ENCODE assay signal across 9 mouse cellular contexts in the genomic region with DNA sequence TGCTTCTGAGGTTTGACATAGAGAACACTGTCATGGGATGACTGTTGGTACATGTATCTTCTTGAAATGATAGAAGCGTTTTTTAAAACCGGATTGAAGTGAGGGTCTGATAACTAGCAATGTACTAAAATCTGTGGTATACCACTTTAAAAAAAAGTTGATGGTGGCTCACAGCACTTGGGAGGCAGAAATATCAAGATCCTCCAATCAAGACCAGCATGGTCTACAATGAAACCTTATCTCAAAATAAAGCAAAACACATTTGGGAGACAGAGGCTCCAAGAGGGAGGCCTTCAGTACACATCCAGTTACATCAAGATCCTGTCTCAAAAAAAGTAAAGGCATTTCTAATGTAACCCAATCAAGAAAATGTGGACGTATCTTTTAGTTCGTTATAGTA. TPM values are rescaled to one million over a fixed set of nuclear protein-coding genes. Genes with fewer than 3 reads are reported as not detected.
DNase-seq lines count a peak whose midpoint lies in the region; ATAC-seq lines count a peak whose summit lies in the region.
"Had no signal": no experiment of that assay in that cellular context is flagged by ENCODE, and none has a peak within 500 bp of the region (broad histone marks: within the 10 kb centered on the region; RNA-seq: fewer than 3 reads in every experiment).

No protein-coding gene starts in this region.

- peak overlapping the region; percentile 73 for H3K4me2 ChIP-seq in liver, embryonic 11.5 days
- H3K4me2 ChIP-seq in embryonic facial prominence, embryonic 13.5 days = peak overlapping the region; percentile 70
- H3K4me2 ChIP-seq in limb, embryonic 11.5 days (ENCODE audit: low read depth, severe bottlenecking) = peak overlapping the region; percentile 51
- peak overlapping the region; percentile 67 for H3K4me2 ChIP-seq in neural tube, embryonic 15.5 days

- no peaks in the 10 kb centered on the region for H3K9me3 ChIP-seq in liver, embryonic 11.5 days (ENCODE audit: control insufficient read depth, low read length)
- no peaks in the 10 kb centered on the region for H3K9me3 ChIP-seq in embryonic facial prominence, embryonic 13.5 days
- H3K9me3 ChIP-seq in limb, embryonic 11.5 days (ENCODE audit: control insufficient read depth, low read length) = no peaks in the 10 kb centered on the region
- no peaks in the 10 kb centered on the region for H3K9me3 ChIP-seq in neural tube, embryonic 15.5 days (replicated peaks)

- peak overlapping the region; percentile 91 for H3K4me3 ChIP-seq in liver, embryonic 11.5 days (ENCODE audit: low read depth, low read length)
- H3K4me3 ChIP-seq in embryonic facial prominence, embryonic 13.5 days = peak overlapping the region; percentile 93
- peak overlapping the region; percentile 95 for H3K4me3 ChIP-seq in limb, embryonic 11.5 days (ENCODE audit: low read depth, low read length)
- H3K4me3 ChIP-seq in neural tube, embryonic 15.5 days (replicated peaks) = peak overlapping the region; percentile 76

- 38% methylated on average over 4 of the region's 4 CpGs for WGBS in liver, embryonic 11.5 days
- WGBS in embryonic facial prominence, embryonic 13.5 days = 33% methylated on average over 4 of the region's 4 CpGs
- WGBS in limb, embryonic 11.5 days = 62% methylated on average over 4 of the region's 4 CpGs
- 45% methylated on average over 4 of the region's 4 CpGs for WGBS in neural tube, embryonic 15.5 days

- H3K27me3 ChIP-seq in liver, embryonic 11.5 days (replicated peaks; ENCODE audit: control insufficient read depth, insufficient read depth, low read length) = no peaks in the 10 kb centered on the region
- H3K27me3 ChIP-seq in embryonic facial prominence, embryonic 13.5 days = no peaks in the 10 kb centered on the region
- H3K27me3 ChIP-seq in limb, embryonic 11.5 days (ENCODE audit: control insufficient read depth, insufficient read depth, low read length) = no peaks in the 10 kb centered on the region
- H3K27me3 ChIP-seq in neural tube, embryonic 15.5 days (replicated peaks) = no peaks in the 10 kb centered on the region

- ATAC-seq in liver, embryonic 11.5 days (replicated peaks; ENCODE audit: low FRiP score) = no peak
- ATAC-seq in embryonic facial prominence, embryonic 13.5 days (ENCODE audit: insufficient number of reproducible peaks, insufficient read depth, low FRiP score, low TSS enrichment, low read depth) = no peak
- no peak for ATAC-seq in limb, embryonic 11.5 days (ENCODE audit: insufficient number of reproducible peaks, low FRiP score, low TSS enrichment, low read depth)
- no peak for ATAC-seq in neural tube, embryonic 15.5 days (ENCODE audit: low FRiP score)

- peaks cover 7% of the 10 kb centered on the region for H3K36me3 ChIP-seq in liver, embryonic 11.5 days (ENCODE audit: control insufficient read depth, insufficient read depth, low read length)
- peaks cover 13% of the 10 kb centered on the region for H3K36me3 ChIP-seq in embryonic facial prominence, embryonic 13.5 days
- H3K36me3 ChIP-seq in limb, embryonic 11.5 days (ENCODE audit: control insufficient read depth, insufficient read depth, low read length) = no peaks in the 10 kb centered on the region; the same call in 1 of the 2 replicates
- peaks cover 11% of the 10 kb centered on the region for H3K36me3 ChIP-seq in neural tube, embryonic 15.5 days

- peaks cover 15% of the 10 kb centered on the region for H3K4me1 ChIP-seq in liver, embryonic 11.5 days (replicated peaks; ENCODE audit: control insufficient read depth, insufficient read depth, low read length)
- peaks cover 38% of the 10 kb centered on the region for H3K4me1 ChIP-seq in embryonic facial prominence, embryonic 13.5 days
- peaks cover 12% of the 10 kb centered on the region for H3K4me1 ChIP-seq in limb, embryonic 11.5 days (ENCODE audit: control insufficient read depth, insufficient read depth, low read length)
- peaks cover 49% of the 10 kb centered on the region for H3K4me1 ChIP-seq in neural tube, embryonic 15.5 days

- no peak overlapping the region for H3K9ac ChIP-seq in liver, embryonic 11.5 days (ENCODE audit: low read depth, low read length)
- peak overlapping the region; percentile 100 for H3K9ac ChIP-seq in embryonic facial prominence, embryonic 13.5 days
- no peak overlapping the region for H3K9ac ChIP-seq in limb, embryonic 11.5 days (ENCODE audit: low read length)
- H3K9ac ChIP-seq in neural tube, embryonic 15.5 days (replicated peaks) = peak overlapping the region; percentile 89; the same call in 1 of the 2 replicates

- DNase-seq in liver, embryonic 11.5 days (ENCODE audit: low spot score) = no peak
- no peak for DNase-seq in liver
- DNase-seq in limb, embryonic 11.5 days (ENCODE audit: low spot score) = no peak
- no peak for DNase-seq in layer of hippocampus, adult 9-11 months
- DNase-seq in urinary bladder, postnatal 36 days (ENCODE audit: low spot score in 2 of 2) = no peak
- no peak for DNase-seq in right cerebral cortex, postnatal 10 days (ENCODE audit: low spot score in 2 of 2)
- DNase-seq: left cerebral cortex, postnatal 4 days had no signal

- H3K27ac ChIP-seq in liver, embryonic 11.5 days (ENCODE audit: low read depth, low read length) = no peak overlapping the region
- H3K27ac ChIP-seq in embryonic facial prominence, embryonic 13.5 days = no peak overlapping the region
- no peak overlapping the region for H3K27ac ChIP-seq in limb, embryonic 11.5 days (replicated peaks; ENCODE audit: low read depth, low read length)
- no peak overlapping the region for H3K27ac ChIP-seq in neural tube, embryonic 15.5 days (replicated peaks)

RNA-seq across cellular contexts. Expression of a gene that starts 2.3 kb away (rescaled TPM):
- 52.6 and 57.1 TPM in 2 replicates for polyA plus RNA-seq in liver, embryonic 11.5 days (2014; fragmentation: Nextera tagmentation; extraction: Ambion mirVana)
- polyA plus RNA-seq in embryonic facial prominence, embryonic 13.5 days (2015; fragmentation: Nextera tagmentation; extraction: Ambion mirVana) = 138 and 139 TPM in 2 replicates
- 116 and 141 TPM in 2 replicates for polyA plus RNA-seq in limb, embryonic 11.5 days (2014; fragmentation: Nextera tagmentation; extraction: Ambion mirVana)
- polyA plus RNA-seq in neural tube, embryonic 15.5 days (2015; fragmentation: Nextera tagmentation; extraction: Ambion mirVana) = 116 and 117 TPM in 2 replicates

RNA-seq across cellular contexts. Expression of a gene that starts 2.4 kb away (rescaled TPM):
- polyA plus RNA-seq in liver, embryonic 11.5 days (2014; fragmentation: Nextera tagmentation; extraction: Ambion mirVana) = 0.73 and 1.2 TPM in 2 replicates
- polyA plus RNA-seq in embryonic facial prominence, embryonic 13.5 days (2015; fragmentation: Nextera tagmentation; extraction: Ambion mirVana) = 1.0 and 1.1 TPM in 2 replicates
- polyA plus RNA-seq in limb, embryonic 11.5 days (2014; fragmentation: Nextera tagmentation; extraction: Ambion mirVana) = 0.73 and 0.88 TPM in 2 replicates
- 0.81 and 1.00 TPM in 2 replicates for polyA plus RNA-seq in neural tube, embryonic 15.5 days (2015; fragmentation: Nextera tagmentation; extraction: Ambion mirVana)

RNA-seq across cellular contexts. Expression of a gene that starts 38.3 kb away (rescaled TPM):
- 1.9 and 2.5 TPM in 2 replicates for polyA plus RNA-seq in liver, embryonic 11.5 days (2014; fragmentation: Nextera tagmentation; extraction: Ambion mirVana)
- 1.8 and 1.9 TPM in 2 replicates for polyA plus RNA-seq in embryonic facial prominence, embryonic 13.5 days (2015; fragmentation: Nextera tagmentation; extraction: Ambion mirVana)
- 1.7 and 2.1 TPM in 2 replicates for polyA plus RNA-seq in limb, embryonic 11.5 days (2014; fragmentation: Nextera tagmentation; extraction: Ambion mirVana)
- polyA plus RNA-seq in neural tube, embryonic 15.5 days (2015; fragmentation: Nextera tagmentation; extraction: Ambion mirVana) = 0.73 and 1.0 TPM in 2 replicates

RNA-seq across cellular contexts. Expression of a gene that starts 41.7 kb away (rescaled TPM):
- polyA plus RNA-seq in liver, embryonic 11.5 days (2014; fragmentation: Nextera tagmentation; extraction: Ambion mirVana) = 5.7 and 9.8 TPM in 2 replicates
- 35.3 and 42.6 TPM in 2 replicates for polyA plus RNA-seq in embryonic facial prominence, embryonic 13.5 days (2015; fragmentation: Nextera tagmentation; extraction: Ambion mirVana)
- 20.5 and 21.6 TPM in 2 replicates for polyA plus RNA-seq in limb, embryonic 11.5 days (2014; fragmentation: Nextera tagmentation; extraction: Ambion mirVana)
- 59.5 and 61.5 TPM in 2 replicates for polyA plus RNA-seq in neural tube, embryonic 15.5 days (2015; fragmentation: Nextera tagmentation; extraction: Ambion mirVana)

Comparison
In these comparisons a context has a peak if more than half of its experiments do, and no peak if none do; other contexts are left out.
1. H3K9ac ChIP-seq: peak in embryonic facial prominence, embryonic 13.5 days (single experiment) and neural tube, embryonic 15.5 days (single experiment); none in liver, embryonic 11.5 days (single experiment) and limb, embryonic 11.5 days (single experiment).
2. Peak in every context shown above with its lines, with median percentiles within 50 percentile points of each other: H3K4me2 ChIP-seq and H3K4me3 ChIP-seq.